Mouse (Mus musculus): ENCODE results near the gene Actrt2. TPM values are rescaled to one million over a fixed set of nuclear protein-coding genes. Genes with fewer than 3 reads are reported as not detected.

Gene Actrt2
- polyA plus RNA-seq, 1 experiment from 2014 or later, result not detected

- H3K36me3 ChIP-seq (ENCODE audit: control insufficient read depth, insufficient read depth, low read length), result no peaks in the 10 kb centered on the region
- WGBS, result 79% methylated on average over 5 of the region's 5 CpGs
- no peaks in the 10 kb centered on the region for H3K9me3 ChIP-seq (ENCODE audit: control insufficient read depth, low read length)
- H3K4me2 ChIP-seq, result no peak overlapping the region
- no peak overlapping the region for H3K27ac ChIP-seq (ENCODE audit: low read depth, low read length)
- ATAC-seq (replicated peaks; ENCODE audit: low FRiP score) (no peak), DNase-seq (ENCODE audit: low spot score) (no peak)
- no peaks in the 10 kb centered on the region for H3K4me1 ChIP-seq (replicated peaks; ENCODE audit: control insufficient read depth, insufficient read depth, low read length)
- H3K27me3 ChIP-seq (replicated peaks; ENCODE audit: control insufficient read depth, insufficient read depth, low read length), result no peaks in the 10 kb centered on the region; the same call in 1 of the 2 replicates
- no peak overlapping the region for H3K4me3 ChIP-seq (ENCODE audit: low read depth, low read length)
- H3K9ac ChIP-seq (ENCODE audit: low read depth, low read length), result no peak overlapping the region
Measured at GRCm38 (mm10) chr4:154697476-154697875, 29.8 kb upstream of the Actrt2 start.

- no peaks in the 10 kb centered on the region for H3K36me3 ChIP-seq (ENCODE audit: control insufficient read depth, insufficient read depth, low read length)
- no peaks in the 10 kb centered on the region for H3K4me1 ChIP-seq (replicated peaks; ENCODE audit: control insufficient read depth, insufficient read depth, low read length)
- H3K4me3 ChIP-seq (ENCODE audit: low read depth, low read length), result no peak overlapping the region
- DNase-seq (ENCODE audit: low spot score) (no peak), ATAC-seq (replicated peaks; ENCODE audit: low FRiP score) (no peak)
- H3K9ac ChIP-seq (ENCODE audit: low read depth, low read length), result no peak overlapping the region
- WGBS, result 66% methylated on average over 5 of the region's 5 CpGs
- H3K27ac ChIP-seq (ENCODE audit: low read depth, low read length), result no peak overlapping the region
- no peaks in the 10 kb centered on the region for H3K9me3 ChIP-seq (ENCODE audit: control insufficient read depth, low read length)
- H3K27me3 ChIP-seq (replicated peaks; ENCODE audit: control insufficient read depth, insufficient read depth, low read length), result no peaks in the 10 kb centered on the region; the same call in 1 of the 2 replicates
- no peak overlapping the region for H3K4me2 ChIP-seq
Measured at GRCm38 (mm10) chr4:154696552-154696951, 28.9 kb upstream of the Actrt2 start.

GRCm38 (mm10) chr4:154696146-154696545, 28.5 kb upstream of the Actrt2 start:
- no peak for DNase-seq (ENCODE audit: low spot score)
- Histone ChIP-seq H3K27ac (ENCODE audit: low read depth, low read length) (no peak overlapping the region), H3K4me1 (replicated peaks; ENCODE audit: control insufficient read depth, insufficient read depth, low read length) (no peaks in the 10 kb centered on the region), H3K9ac (ENCODE audit: low read depth, low read length) (no peak overlapping the region), H3K36me3 (ENCODE audit: control insufficient read depth, insufficient read depth, low read length) (no peaks in the 10 kb centered on the region), H3K4me2 (no peak overlapping the region), H3K4me3 (ENCODE audit: low read depth, low read length) (no peak overlapping the region), H3K27me3 (replicated peaks; ENCODE audit: control insufficient read depth, insufficient read depth, low read length) (no peaks in the 10 kb centered on the region; the same call in 1 of the 2 replicates), H3K9me3 (ENCODE audit: control insufficient read depth, low read length) (no peaks in the 10 kb centered on the region)
- ATAC-seq (replicated peaks; ENCODE audit: low FRiP score), result no peak
- 13% methylated on average over 4 of the region's 4 CpGs for WGBS

GRCm38 (mm10) chr4:154694361-154694760, 26.7 kb upstream of the Actrt2 start:
- Histone ChIP-seq H3K4me1 (replicated peaks; ENCODE audit: control insufficient read depth, insufficient read depth, low read length) (no peaks in the 10 kb centered on the region), H3K4me3 (ENCODE audit: low read depth, low read length) (no peak overlapping the region), H3K9me3 (ENCODE audit: control insufficient read depth, low read length) (no peaks in the 10 kb centered on the region), H3K4me2 (no peak overlapping the region), H3K27ac (ENCODE audit: low read depth, low read length) (no peak overlapping the region), H3K27me3 (replicated peaks; ENCODE audit: control insufficient read depth, insufficient read depth, low read length) (no peaks in the 10 kb centered on the region), H3K9ac (ENCODE audit: low read depth, low read length) (no peak overlapping the region), H3K36me3 (ENCODE audit: control insufficient read depth, insufficient read depth, low read length) (no peaks in the 10 kb centered on the region)
- ATAC-seq (replicated peaks; ENCODE audit: low FRiP score), result no peak
- WGBS, result 82% methylated on average over 5 of the region's 5 CpGs
- DNase-seq (ENCODE audit: low spot score), result no peak

GRCm38 (mm10) chr4:154693348-154694015, 25.8 kb upstream of the Actrt2 start:
- Histone ChIP-seq H3K4me1 (replicated peaks; ENCODE audit: control insufficient read depth, insufficient read depth, low read length) (no peaks in the 10 kb centered on the region), H3K27me3 (replicated peaks; ENCODE audit: control insufficient read depth, insufficient read depth, low read length) (no peaks in the 10 kb centered on the region), H3K4me2 (no peak overlapping the region), H3K4me3 (ENCODE audit: low read depth, low read length) (no peak overlapping the region), H3K27ac (ENCODE audit: low read depth, low read length) (no peak overlapping the region), H3K9me3 (ENCODE audit: control insufficient read depth, low read length) (no peaks in the 10 kb centered on the region), H3K36me3 (ENCODE audit: control insufficient read depth, insufficient read depth, low read length) (no peaks in the 10 kb centered on the region), H3K9ac (ENCODE audit: low read depth, low read length) (no peak overlapping the region)
- WGBS, result 73% methylated on average over 20 of the region's 20 CpGs
- ATAC-seq (replicated peaks; ENCODE audit: low FRiP score), result no peak
- no peak for DNase-seq (ENCODE audit: low spot score)

- H3K9me3 ChIP-seq (ENCODE audit: control insufficient read depth, low read length), result no peaks in the 10 kb centered on the region
- no peaks in the 10 kb centered on the region; the same call in 1 of the 2 replicates for H3K27me3 ChIP-seq (replicated peaks; ENCODE audit: control insufficient read depth, insufficient read depth, low read length)
- no peak overlapping the region for H3K4me3 ChIP-seq (ENCODE audit: low read depth, low read length)
- no peak overlapping the region for H3K27ac ChIP-seq (ENCODE audit: low read depth, low read length)
- no peak for ATAC-seq (replicated peaks; ENCODE audit: low FRiP score)
- H3K4me2 ChIP-seq, result no peak overlapping the region
- H3K36me3 ChIP-seq (ENCODE audit: control insufficient read depth, insufficient read depth, low read length), result no peaks in the 10 kb centered on the region
- DNase-seq (ENCODE audit: low spot score), result no peak
- 70% methylated on average over 5 of the region's 5 CpGs for WGBS
- H3K4me1 ChIP-seq (replicated peaks; ENCODE audit: control insufficient read depth, insufficient read depth, low read length), result no peaks in the 10 kb centered on the region
- H3K9ac ChIP-seq (ENCODE audit: low read depth, low read length), result no peak overlapping the region
Measured at GRCm38 (mm10) chr4:154683068-154683752, 15.5 kb upstream of the Actrt2 start.

GRCm38 (mm10) chr4:154682311-154682710, 14.6 kb upstream of the Actrt2 start:
- H3K27ac ChIP-seq (ENCODE audit: low read depth, low read length), result no peak overlapping the region
- H3K36me3 ChIP-seq (ENCODE audit: control insufficient read depth, insufficient read depth, low read length), result no peaks in the 10 kb centered on the region
- no peak overlapping the region for H3K9ac ChIP-seq (ENCODE audit: low read depth, low read length)
- no peak overlapping the region for H3K4me2 ChIP-seq
- 60% methylated on average over 14 of the region's 14 CpGs for WGBS
- no peak for DNase-seq (ENCODE audit: low spot score)
- no peaks in the 10 kb centered on the region for H3K4me1 ChIP-seq (replicated peaks; ENCODE audit: control insufficient read depth, insufficient read depth, low read length)
- no peaks in the 10 kb centered on the region; the same call in 1 of the 2 replicates for H3K27me3 ChIP-seq (replicated peaks; ENCODE audit: control insufficient read depth, insufficient read depth, low read length)
- ATAC-seq (replicated peaks; ENCODE audit: low FRiP score), result no peak
- no peaks in the 10 kb centered on the region for H3K9me3 ChIP-seq (ENCODE audit: control insufficient read depth, low read length)
- H3K4me3 ChIP-seq (ENCODE audit: low read depth, low read length), result no peak overlapping the region

GRCm38 (mm10) chr4:154675441-154676000, 7.9 kb upstream of the Actrt2 start:
- no peaks in the 10 kb centered on the region for H3K4me1 ChIP-seq (replicated peaks; ENCODE audit: control insufficient read depth, insufficient read depth, low read length)
- peaks cover 8% of the 10 kb centered on the region for H3K27me3 ChIP-seq (replicated peaks; ENCODE audit: control insufficient read depth, insufficient read depth, low read length)
- H3K9ac ChIP-seq (ENCODE audit: low read depth, low read length), result no peak overlapping the region
- H3K36me3 ChIP-seq (ENCODE audit: control insufficient read depth, insufficient read depth, low read length), result no peaks in the 10 kb centered on the region
- WGBS, result 60% methylated on average over 10 of the region's 10 CpGs
- no peak for ATAC-seq (replicated peaks; ENCODE audit: low FRiP score)
- no peaks in the 10 kb centered on the region for H3K9me3 ChIP-seq (ENCODE audit: control insufficient read depth, low read length)
- H3K4me2 ChIP-seq, result no peak overlapping the region
- no peak overlapping the region for H3K4me3 ChIP-seq (ENCODE audit: low read depth, low read length)
- DNase-seq (ENCODE audit: low spot score), result no peak
- H3K27ac ChIP-seq (ENCODE audit: low read depth, low read length), result no peak overlapping the region
